Mouse (Mus musculus) midbrain, postnatal 0 days (tissue): Measurements from ENCODE around the gene Tmem14c. TPM values are rescaled to one million over a fixed set of nuclear protein-coding genes. Genes with fewer than 3 reads are reported as not detected.

ENCODE experiments used
- ATAC-seq: fragments of 200-750 bp; cut with Nextera tagmentation; 2 replicates; pipeline ENCODE4 v1.8.0; 2017; ENCODE audit warnings: moderate number of reproducible peaks, mild to moderate bottlenecking, moderate TSS enrichment, moderate library complexity; ENCODE audit not compliant: low FRiP score
- DNase-seq: peaks from one replicate; pipeline ENCODE4 v3.0.0-alpha.2; 2015; ENCODE audit warnings: low spot score
- H3K27ac ChIP-seq: fragments of 300-500 bp; sonication (generic); 2 replicates; pipeline ENCODE4 v1.5.1; 2014; ENCODE audit warnings: low read depth, mild to moderate bottlenecking, low read length, mixed read lengths
- H3K27me3 ChIP-seq: fragments of 300-500 bp; sonication (generic); 2 replicates; pipeline ENCODE4 v1.6.1; 2014; ENCODE audit warnings: low read length, control low read depth, mixed read lengths; ENCODE audit not compliant: insufficient read depth
- H3K36me3 ChIP-seq: fragments of 300-500 bp; sonication (generic); 2 replicates; pipeline ENCODE4 v1.6.1; 2014; ENCODE audit warnings: low read length, control low read depth, mixed read lengths; ENCODE audit not compliant: insufficient read depth
- H3K4me1 ChIP-seq: fragments of 300-500 bp; sonication (generic); 2 replicates; pipeline ENCODE4 v1.6.1; 2014; ENCODE audit warnings: mild to moderate bottlenecking, control low read depth, antibody characterized with exemption, low read length, mixed read lengths; ENCODE audit not compliant: insufficient read depth
- H3K4me2 ChIP-seq: fragments of 300-500 bp; sonication (generic); 2 replicates; pipeline ENCODE4 v1.6.1; 2014; ENCODE audit warnings: low read depth, mild to moderate bottlenecking, low read length, mixed read lengths; ENCODE audit not compliant: poor library complexity, severe bottlenecking
- H3K4me3 ChIP-seq: fragments of 300-500 bp; sonication (generic); 2 replicates; pipeline ENCODE4 v1.5.1; 2014; ENCODE audit warnings: low read depth, mild to moderate bottlenecking, low read length, moderate library complexity
- H3K9ac ChIP-seq: fragments of 300-500 bp; sonication (generic); replicated peaks from 2 replicates; pipeline ENCODE4 v1.6.1; 2014; ENCODE audit warnings: mild to moderate bottlenecking, low read length, moderate library complexity, mixed read lengths; ENCODE audit not compliant: poor library complexity, severe bottlenecking
- H3K9me3 ChIP-seq: fragments of 300-500 bp; sonication (generic); 2 replicates; pipeline ENCODE4 v1.6.1; 2016; ENCODE audit warnings: low read length, control low read depth
- CTCF ChIP-seq: IDR thresholded peaks from 2 replicates; pipeline ENCODE4 v1.5.1; 2016; ENCODE audit warnings: antibody characterized with exemption, mild to moderate bottlenecking
- WGBS: fragments of 180-500 bp; shearing (Covaris S2); extraction: QIAGEN DNeasy Blood & Tissue Kit; methylation state at CpG from one replicate; pipeline ENCODE4 v1.1.7; 2014; 5-methylcytosine and 5-hydroxymethylcytosine counted together
- polyA plus RNA-seq: library from polyadenylated mRNA; unstranded; fragments of >200 nt; fragmentation: Nextera tagmentation; extraction: Ambion mirVana; gene quantifications from 2 replicates; pipeline ENCODE4 v1.2.1, GENCODE M21; 2015
- total RNA-seq: library from RNA; depleted of rRNA; stranded (reverse); fragments of >200 nt; gene quantifications from 2 replicates; pipeline ENCODE4 v1.2.3, GENCODE M21; 2014

Tmem14c gene
- total and polyA plus RNA-seq, 2 experiments from 2014 or later = 34.3 to 112 TPM

- H3K27me3 ChIP-seq = no peaks in the 10 kb centered on the region
- H3K4me1 ChIP-seq = peaks cover 9% of the 10 kb centered on the region; the same call in 1 of the 2 replicates
- H3K4me2 ChIP-seq = peak overlapping the region; percentile 88
- 87% methylated on average over 5 of the region's 5 CpGs for WGBS
- H3K4me3 ChIP-seq = peak overlapping the region; percentile 96
- H3K9ac ChIP-seq = no peak overlapping the region
- H3K36me3 ChIP-seq = peaks cover 14% of the 10 kb centered on the region
- no peak for ATAC-seq
- DNase-seq = no peak
- TF ChIP-seq CTCF = no peak
- no peak overlapping the region for H3K27ac ChIP-seq
- H3K9me3 ChIP-seq = no peaks in the 10 kb centered on the region
Observed at GRCm38 (mm10) chr13:41002001-41002400, 14.1 kb upstream of the Tmem14c start.

- H3K4me2 ChIP-seq = no peak overlapping the region
- peaks cover 5% of the 10 kb centered on the region; the same call in 1 of the 2 replicates for H3K4me1 ChIP-seq
- H3K27me3 ChIP-seq = no peaks in the 10 kb centered on the region
- no peaks in the 10 kb centered on the region for H3K9me3 ChIP-seq
- DNase-seq (no peak), ATAC-seq (no peak)
- no peak for TF ChIP-seq CTCF
- peaks cover 47% of the 10 kb centered on the region for H3K36me3 ChIP-seq
- no peak overlapping the region for H3K27ac ChIP-seq
- no peak overlapping the region for H3K9ac ChIP-seq
- WGBS = 96% methylated on average over 4 of the region's 4 CpGs
- H3K4me3 ChIP-seq = no peak overlapping the region
Observed at GRCm38 (mm10) chr13:41006244-41006643, 9.8 kb upstream of the Tmem14c start.

- Histone ChIP-seq H3K27ac (no peak overlapping the region), H3K4me2 (no peak overlapping the region), H3K9ac (no peak overlapping the region), H3K4me1 (no peaks in the 10 kb centered on the region), H3K27me3 (no peaks in the 10 kb centered on the region), H3K36me3 (peaks cover 62% of the 10 kb centered on the region), H3K4me3 (no peak overlapping the region), H3K9me3 (no peaks in the 10 kb centered on the region)
- 95% methylated on average over 10 of the region's 10 CpGs for WGBS
- ATAC-seq (no peak), DNase-seq (no peak)
- TF ChIP-seq CTCF = no peak
Observed at GRCm38 (mm10) chr13:41008271-41008670, 7.8 kb upstream of the Tmem14c start.

GRCm38 (mm10) chr13:41008946-41009345 lies 7.1 kb upstream of the Tmem14c start:
- Histone ChIP-seq H3K9ac (no peak overlapping the region), H3K4me1 (no peaks in the 10 kb centered on the region), H3K9me3 (no peaks in the 10 kb centered on the region), H3K4me2 (no peak overlapping the region), H3K4me3 (no peak overlapping the region), H3K27ac (no peak overlapping the region), H3K27me3 (no peaks in the 10 kb centered on the region), H3K36me3 (peaks cover 62% of the 10 kb centered on the region)
- peak; percentile 32; the same call in 1 of the 2 replicates for TF ChIP-seq CTCF
- ATAC-seq = no peak
- no peak for DNase-seq
- WGBS = 86% methylated on average over 8 of the region's 8 CpGs

- Histone ChIP-seq H3K9ac (peak overlapping the region; percentile 9), H3K27me3 (no peaks in the 10 kb centered on the region), H3K27ac (peak overlapping the region; percentile 62), H3K4me1 (peaks cover 8% of the 10 kb centered on the region; the same call in 1 of the 2 replicates), H3K4me2 (peak overlapping the region; percentile 58), H3K9me3 (no peaks in the 10 kb centered on the region), H3K36me3 (peaks cover 16% of the 10 kb centered on the region), H3K4me3 (peak overlapping the region; percentile 56)
- WGBS = 39% methylated on average over 12 of the region's 12 CpGs
- TF ChIP-seq CTCF = no peak
- DNase-seq (no peak), ATAC-seq (peak; percentile 14; the same call in 1 of the 2 replicates)
Observed at GRCm38 (mm10) chr13:41016797-41017405, 809 bp downstream of the Tmem14c start.

GRCm38 (mm10) chr13:41017832-41018231 lies 1.7 kb downstream of the Tmem14c start:
- DNase-seq = no peak
- Histone ChIP-seq H3K27me3 (no peaks in the 10 kb centered on the region), H3K9ac (no peak overlapping the region), H3K4me2 (no peak overlapping the region), H3K4me1 (peaks cover 8% of the 10 kb centered on the region; the same call in 1 of the 2 replicates), H3K27ac (no peak overlapping the region), H3K36me3 (peaks cover 10% of the 10 kb centered on the region), H3K9me3 (no peaks in the 10 kb centered on the region), H3K4me3 (no peak overlapping the region)
- no peak for TF ChIP-seq CTCF
- 87% methylated on average over 4 of the region's 4 CpGs for WGBS
- ATAC-seq = no peak
